Mouse (Mus musculus) liver, postnatal 0 days (tissue): ENCODE results near the gene Cps1.

Experiments
- CTCF ChIP-seq: sonication (generic); IDR thresholded peaks from 2 replicates; pipeline ENCODE4 v1.5.1; 2016; ENCODE audit warnings: antibody characterized with exemption, low read depth
- EP300 ChIP-seq: IDR thresholded peaks from 2 replicates; pipeline ENCODE4 v1.6.1; 2016; ENCODE audit warnings: antibody characterized with exemption, low read depth, mild to moderate bottlenecking

DNA sequence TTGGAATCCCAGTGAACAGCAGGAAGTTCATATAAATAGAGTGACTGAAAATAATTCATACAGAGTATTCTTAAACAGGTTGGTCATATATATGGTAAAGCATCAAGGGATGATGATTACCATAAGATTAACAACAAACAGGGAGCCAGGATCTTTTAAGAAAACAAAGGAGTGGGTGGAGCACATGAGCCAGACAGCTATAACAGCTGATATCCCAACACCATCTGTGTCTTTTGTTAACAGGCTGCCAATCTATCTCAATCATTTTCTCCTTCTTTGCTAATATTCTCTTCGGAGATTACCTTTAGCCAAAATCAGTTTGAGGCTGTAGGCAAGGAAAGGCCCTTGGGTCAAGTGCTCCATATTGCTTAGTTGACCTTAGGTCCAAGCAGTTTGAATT is 142.4 kb downstream of the Cps1 start:
- TF ChIP-seq CTCF: no peak
- TF ChIP-seq EP300: no peak
